Mouse (Mus musculus): ENCODE measurements around the gene Mef2d. TPM values are rescaled to one million over a fixed set of nuclear protein-coding genes. Genes with fewer than 3 reads are reported as not detected.

The Mef2d gene
- total RNA-seq, 1 experiment from 2014 or later: 32.2 TPM

- peak; percentile 17 for ATAC-seq (replicated peaks; ENCODE audit: low read depth, poor library complexity, severe bottlenecking)
Measured at GRCm38 (mm10) chr3:88148776-88149509, 6.8 kb downstream of the Mef2d start.

- peak; percentile 19; the same call in 1 of the 2 replicates for ATAC-seq (replicated peaks; ENCODE audit: low read depth, poor library complexity, severe bottlenecking)
Measured at GRCm38 (mm10) chr3:88149510-88149974, 7.4 kb downstream of the Mef2d start.

DNA sequence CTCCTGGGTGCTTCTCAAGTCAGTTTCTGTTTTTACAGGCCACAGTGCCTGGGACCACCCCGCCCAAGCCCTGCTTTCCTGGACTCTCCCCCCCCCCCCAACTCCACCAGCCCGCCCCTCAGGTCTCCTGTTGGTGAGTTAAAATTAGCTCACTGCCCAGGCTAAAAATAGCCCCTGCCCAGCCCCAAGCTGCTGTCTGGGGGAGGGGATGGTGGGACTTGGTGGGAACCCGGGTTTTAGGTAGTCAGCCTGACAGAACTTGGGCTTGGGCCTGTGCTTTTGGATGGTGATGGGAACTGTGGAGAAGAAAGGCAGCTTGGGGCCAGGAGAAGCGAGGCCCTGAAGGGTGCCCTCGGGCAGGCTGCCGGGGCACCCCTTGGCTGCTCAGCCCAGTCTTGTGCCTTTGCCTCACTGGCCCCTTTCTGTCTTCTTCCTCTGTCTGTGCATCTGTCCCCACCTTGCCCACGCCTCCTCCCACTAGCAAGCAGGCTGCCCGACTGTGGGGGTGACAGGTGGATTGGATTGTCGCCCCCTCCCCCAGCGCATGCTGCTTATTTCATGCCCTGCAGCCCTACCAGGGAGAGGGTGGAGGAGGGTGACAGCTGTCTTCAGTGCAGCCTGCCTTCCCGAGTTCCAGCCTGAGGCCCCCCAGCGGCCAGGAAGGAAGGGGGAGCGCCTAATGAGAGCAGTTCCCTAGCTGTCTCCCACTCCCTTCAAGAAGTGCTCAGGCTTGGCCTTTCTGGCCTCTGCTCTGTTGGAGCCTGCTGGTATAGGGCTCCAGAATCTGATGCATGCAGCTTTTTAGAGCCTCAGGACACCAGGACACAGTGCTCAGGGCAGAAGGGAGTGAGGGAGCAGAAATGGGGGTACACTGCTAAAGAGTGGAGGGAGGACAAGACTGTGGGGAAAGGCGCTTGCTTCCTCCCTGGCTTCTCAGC lies 8.2 kb downstream of the Mef2d start:
- ATAC-seq (replicated peaks; ENCODE audit: low read depth, poor library complexity, severe bottlenecking): no peak

DNA sequence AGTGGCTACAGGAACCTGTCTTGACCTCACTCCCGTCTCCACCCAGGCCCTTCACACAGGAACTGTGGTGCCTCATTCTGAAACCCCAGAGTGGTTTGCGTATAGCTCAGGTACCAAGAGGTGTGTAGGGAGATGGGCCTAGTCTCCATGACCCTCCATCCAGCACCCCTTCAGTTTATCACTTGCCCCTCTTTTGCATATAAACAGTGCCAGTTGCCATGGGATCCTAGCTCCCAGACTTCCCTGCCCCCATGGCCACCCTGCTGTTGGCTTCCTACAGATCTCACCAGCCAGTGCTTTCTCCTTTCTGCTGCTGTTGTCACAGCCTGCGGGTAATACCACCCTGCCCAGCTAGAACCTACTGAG lies 8.8 kb downstream of the Mef2d start:
- ATAC-seq (replicated peaks; ENCODE audit: low read depth, poor library complexity, severe bottlenecking): no peak

DNA sequence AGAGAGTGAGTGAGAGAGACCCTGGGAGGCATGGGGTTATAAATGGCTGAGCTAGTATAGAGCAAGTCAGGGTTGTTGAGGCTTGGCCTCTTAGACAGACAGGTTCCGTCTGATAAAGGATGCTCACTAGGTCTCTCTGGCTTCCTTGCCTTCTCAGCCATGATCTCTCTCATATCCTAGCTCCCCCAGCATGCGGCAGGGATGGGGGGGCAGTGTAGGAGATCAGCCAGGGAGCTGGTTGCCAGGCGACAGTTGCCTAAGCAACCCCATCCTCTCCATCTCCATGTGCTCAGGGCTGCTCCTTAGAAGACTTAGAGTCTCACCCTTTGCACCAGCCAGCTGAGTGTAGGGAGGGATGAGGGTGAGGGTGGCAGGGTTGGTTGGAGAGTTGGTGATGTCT lies 9.9 kb downstream of the Mef2d start:
- no peak for ATAC-seq (replicated peaks; ENCODE audit: low read depth, poor library complexity, severe bottlenecking)

GRCm38 (mm10) chr3:88153290-88154011 lies 11.3 kb downstream of the Mef2d start:
- ATAC-seq (replicated peaks; ENCODE audit: low read depth, poor library complexity, severe bottlenecking): no peak

- no peak for ATAC-seq (replicated peaks; ENCODE audit: low read depth, poor library complexity, severe bottlenecking)
Measured at GRCm38 (mm10) chr3:88154236-88154635, 12.1 kb downstream of the Mef2d start.

- no peak for ATAC-seq (replicated peaks; ENCODE audit: low read depth, poor library complexity, severe bottlenecking)
Measured at GRCm38 (mm10) chr3:88156817-88157216, 14.6 kb downstream of the Mef2d start.

DNA sequence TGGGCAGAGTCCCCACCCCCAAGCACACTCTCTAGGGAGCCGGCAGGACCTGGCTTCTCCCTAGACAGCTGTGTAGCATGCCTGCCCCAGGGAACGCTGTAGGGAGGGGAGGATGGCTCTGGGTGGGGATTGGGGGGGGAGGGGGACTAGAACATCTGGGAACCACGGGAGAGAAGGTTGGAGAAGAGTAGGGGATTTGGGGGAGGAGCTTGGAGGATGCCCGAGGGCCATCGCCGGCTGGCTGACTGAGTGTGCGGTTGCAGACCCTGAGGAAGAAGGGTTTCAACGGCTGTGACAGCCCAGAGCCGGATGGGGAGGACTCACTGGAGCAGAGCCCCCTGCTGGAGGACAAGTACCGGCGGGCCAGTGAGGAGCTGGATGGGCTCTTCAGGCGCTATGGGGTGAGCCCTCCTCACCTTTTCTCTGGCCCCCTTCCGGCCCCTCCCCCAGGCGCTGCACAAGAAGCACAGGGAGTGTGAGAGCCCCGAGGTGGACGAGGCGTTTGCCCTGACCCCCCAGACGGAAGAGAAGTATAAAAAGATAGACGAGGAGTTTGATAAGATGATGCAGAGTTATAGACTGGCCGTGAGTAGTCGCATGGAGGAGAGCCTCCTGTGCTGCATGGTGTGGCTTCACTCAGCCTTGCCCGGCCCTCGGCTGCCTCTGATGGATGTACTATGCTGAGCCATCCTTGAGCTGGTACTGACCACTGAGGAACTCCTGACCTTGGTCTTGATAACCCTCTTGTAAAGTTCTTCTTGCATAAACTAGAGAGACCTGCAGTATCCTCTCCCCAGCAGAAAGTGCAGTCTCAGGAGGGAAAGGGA lies 15.8 kb downstream of the Mef2d start:
- ATAC-seq (replicated peaks; ENCODE audit: low read depth, poor library complexity, severe bottlenecking): peak; percentile 78

DNA sequence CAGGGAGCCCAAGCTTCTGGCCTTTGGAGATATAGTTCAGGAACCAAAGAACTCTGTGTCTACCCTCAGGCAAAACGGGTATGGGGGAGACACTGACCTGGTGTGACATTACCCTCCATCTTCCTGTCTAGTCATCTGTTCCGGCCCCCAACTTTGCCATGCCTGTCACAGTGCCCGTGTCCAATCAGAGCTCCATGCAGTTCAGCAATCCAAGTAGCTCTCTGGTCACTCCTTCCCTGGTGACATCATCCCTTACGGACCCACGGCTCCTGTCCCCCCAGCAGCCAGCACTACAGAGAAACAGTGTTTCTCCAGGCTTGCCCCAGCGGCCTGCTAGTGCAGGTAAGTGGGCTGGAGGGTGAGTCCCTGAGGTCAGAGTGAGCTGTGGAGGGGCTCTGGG lies 16.8 kb downstream of the Mef2d start:
- ATAC-seq (replicated peaks; ENCODE audit: low read depth, poor library complexity, severe bottlenecking): no peak

- no peak for ATAC-seq (replicated peaks; ENCODE audit: low read depth, poor library complexity, severe bottlenecking)
Measured at GRCm38 (mm10) chr3:88160856-88161255, 18.7 kb downstream of the Mef2d start.

DNA sequence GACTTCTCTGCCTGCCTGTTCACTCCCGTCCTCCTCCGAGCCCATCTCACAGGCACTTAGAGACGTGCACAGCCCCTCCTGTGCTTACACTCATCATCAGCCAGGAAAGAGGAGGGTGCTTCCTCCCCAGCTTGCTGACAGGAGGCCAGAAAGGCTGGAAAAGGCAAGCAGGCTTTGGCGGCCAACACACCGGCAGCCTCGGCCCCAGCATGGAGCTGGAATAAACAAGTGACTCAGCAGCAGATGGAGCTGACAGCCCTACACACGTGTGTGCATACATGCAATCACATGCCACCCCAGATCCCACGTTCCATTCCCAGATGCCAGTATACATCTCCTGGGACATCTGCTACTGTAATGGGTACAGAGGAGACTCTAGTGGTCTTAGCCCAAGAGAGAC lies 20.1 kb downstream of the Mef2d start:
- no peak for ATAC-seq (replicated peaks; ENCODE audit: low read depth, poor library complexity, severe bottlenecking)

GRCm38 (mm10) chr3:88162811-88163210 lies 20.6 kb downstream of the Mef2d start:
- no peak for ATAC-seq (replicated peaks; ENCODE audit: low read depth, poor library complexity, severe bottlenecking)

- no peak for ATAC-seq (replicated peaks; ENCODE audit: low read depth, poor library complexity, severe bottlenecking)
Measured at GRCm38 (mm10) chr3:88163847-88164246, 21.7 kb downstream of the Mef2d start.

- no peak for ATAC-seq (replicated peaks; ENCODE audit: low read depth, poor library complexity, severe bottlenecking)
Measured at GRCm38 (mm10) chr3:88164263-88164662, 22.1 kb downstream of the Mef2d start.

DNA sequence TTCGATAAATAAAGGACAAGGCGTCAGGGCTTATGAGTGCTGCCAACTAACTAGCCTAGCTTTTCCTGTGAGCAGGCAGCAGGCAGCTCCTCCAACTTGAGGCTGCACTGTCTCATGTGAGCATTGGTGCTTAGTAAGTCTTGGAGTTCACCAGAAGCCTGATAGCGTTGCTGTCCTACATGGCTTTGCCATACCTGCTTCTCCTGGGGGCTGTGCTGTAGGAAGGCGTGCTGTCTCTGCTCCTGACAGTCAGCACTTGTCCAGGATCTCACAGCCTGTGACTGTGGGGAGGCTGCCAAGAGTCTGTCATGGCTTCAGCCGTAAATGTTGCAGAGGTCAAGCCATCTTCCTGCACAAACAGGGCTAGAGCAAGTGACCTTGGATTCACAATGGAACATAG lies 23.9 kb downstream of the Mef2d start:
- ATAC-seq (replicated peaks; ENCODE audit: low read depth, poor library complexity, severe bottlenecking): no peak

DNA sequence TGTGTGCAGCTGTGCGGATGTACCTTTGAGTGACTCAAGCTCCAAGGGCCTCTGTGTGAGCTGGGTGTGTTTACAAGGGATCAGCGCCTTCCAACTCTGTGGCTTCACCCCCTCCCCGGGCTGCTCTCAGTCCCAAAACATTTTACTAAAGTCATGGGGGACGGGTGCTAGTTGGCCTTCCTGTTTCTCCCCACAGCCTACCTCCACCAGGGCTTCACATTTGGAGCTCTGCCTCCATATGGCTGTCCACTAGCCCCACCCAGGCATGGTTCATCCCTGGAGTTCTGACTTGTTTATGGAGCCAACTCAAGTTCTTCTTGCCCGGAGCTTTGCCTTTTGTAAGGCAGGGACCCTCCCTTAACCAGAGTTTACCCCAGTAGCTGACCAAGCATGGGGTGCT lies 28.2 kb downstream of the Mef2d start:
- ATAC-seq (replicated peaks; ENCODE audit: low read depth, poor library complexity, severe bottlenecking): no peak

DNA sequence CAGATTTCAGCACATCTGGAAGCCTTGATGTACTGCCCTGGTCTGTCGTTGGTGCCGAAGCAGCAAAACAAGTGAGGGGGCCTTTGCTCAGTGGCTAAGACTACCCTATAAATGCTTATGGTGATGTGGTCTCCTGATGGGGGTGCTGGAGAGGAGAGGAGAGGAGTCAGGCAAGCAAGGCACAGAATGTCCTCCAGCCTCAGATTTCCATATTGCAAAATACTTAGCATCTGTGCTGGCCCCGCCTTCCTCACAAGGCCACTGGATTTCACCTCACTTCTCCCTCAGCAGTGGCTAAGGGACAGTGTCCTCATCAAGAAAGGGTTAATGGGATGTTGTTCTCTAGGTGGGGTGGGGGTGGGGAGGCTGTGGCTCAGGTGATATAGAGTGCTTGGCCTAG lies 30.3 kb downstream of the Mef2d start:
- ATAC-seq (replicated peaks; ENCODE audit: low read depth, poor library complexity, severe bottlenecking): no peak

- ATAC-seq (replicated peaks; ENCODE audit: low read depth, poor library complexity, severe bottlenecking): no peak
Measured at GRCm38 (mm10) chr3:88173375-88173774, 31.2 kb downstream of the Mef2d start.

GRCm38 (mm10) chr3:88174894-88175293 lies 32.7 kb downstream of the Mef2d start:
- ATAC-seq (replicated peaks; ENCODE audit: low read depth, poor library complexity, severe bottlenecking): no peak
